31 mouse cellular contexts compared by ENCODE assay signal in the genomic region with DNA sequence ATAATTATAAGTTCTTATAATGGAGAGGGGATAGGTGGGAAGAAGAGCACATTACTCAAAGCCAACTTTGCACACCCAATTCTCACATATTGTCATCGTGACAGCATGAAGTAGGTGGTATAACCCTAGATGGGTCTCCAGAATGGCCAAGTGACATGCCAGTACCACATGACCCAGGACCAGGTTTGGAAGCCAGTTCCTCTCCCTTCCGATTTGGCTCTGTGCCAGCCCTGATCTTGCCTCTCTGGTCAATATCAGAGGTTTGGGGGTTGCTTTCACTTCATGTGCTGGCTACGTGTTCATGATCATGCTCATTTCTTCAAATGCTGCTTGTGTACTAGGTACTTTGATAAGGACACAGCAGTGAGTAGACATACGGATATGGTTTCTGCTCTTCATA.
"Had no signal": no experiment of that assay in that cellular context is flagged by ENCODE, and none has a peak within 500 bp of the region (broad histone marks: within the 10 kb centered on the region; RNA-seq: fewer than 3 reads in every experiment).

No protein-coding gene starts in this region.

- H3K27me3 ChIP-seq: limb, embryonic 12.5 days; limb, embryonic 13.5 days; limb, embryonic 15.5 days; liver, embryonic 13.5 days; liver, embryonic 15.5 days; lung, embryonic 15.5 days; megakaryocyte, embryonic 14.5 days; midbrain, embryonic 12.5 days; midbrain, embryonic 13.5 days; midbrain, embryonic 15.5 days; neural tube, embryonic 12.5 days; neural tube, embryonic 13.5 days had no signal

- H3K4me3 ChIP-seq: limb, embryonic 10.5 days; limb, embryonic 12.5 days; limb, embryonic 13.5 days; limb, embryonic 15.5 days; liver, embryonic 13.5 days; liver, embryonic 15.5 days; lung, embryonic 15.5 days; megakaryocyte, embryonic 14.5 days; midbrain, embryonic 10.5 days; midbrain, embryonic 12.5 days; midbrain, embryonic 13.5 days; midbrain, embryonic 15.5 days; neural tube, embryonic 12.5 days; neural tube, embryonic 13.5 days had no signal

- H3K36me3 ChIP-seq: limb, embryonic 10.5 days; limb, embryonic 12.5 days; limb, embryonic 13.5 days; limb, embryonic 15.5 days; liver, embryonic 15.5 days; midbrain, embryonic 10.5 days; midbrain, embryonic 12.5 days; midbrain, embryonic 13.5 days; midbrain, embryonic 15.5 days; neural tube, embryonic 12.5 days; neural tube, embryonic 13.5 days had no signal

- H3K4me1 ChIP-seq: limb, embryonic 10.5 days; limb, embryonic 12.5 days; limb, embryonic 13.5 days; limb, embryonic 15.5 days; liver, embryonic 13.5 days; liver, embryonic 15.5 days; lung, embryonic 15.5 days; midbrain, embryonic 10.5 days; midbrain, embryonic 12.5 days; midbrain, embryonic 13.5 days; midbrain, embryonic 15.5 days; neural tube, embryonic 12.5 days; neural tube, embryonic 13.5 days had no signal

- H3K27ac ChIP-seq: limb, embryonic 10.5 days; limb, embryonic 12.5 days; limb, embryonic 13.5 days; limb, embryonic 15.5 days; liver, embryonic 13.5 days; liver, embryonic 14.5 days; liver, embryonic 15.5 days; lung, embryonic 15.5 days; macrophage; midbrain, embryonic 10.5 days; midbrain, embryonic 12.5 days; midbrain, embryonic 13.5 days; midbrain, embryonic 15.5 days; neural tube, embryonic 12.5 days; neural tube, embryonic 13.5 days had no signal

- DNase-seq: left cerebral cortex, postnatal 4 days; liver; liver, embryonic 13.5 days; liver, postnatal 0 days; lung, adult 18-20 months; lung, adult 2 months; lung, embryonic 14.5 days; lung, postnatal 10 days; lung, postnatal 14 days; lung, postnatal 36 days; lung, postnatal 4 days; midbrain, embryonic 14.5 days had no signal

- H3K4me2 ChIP-seq: limb, embryonic 12.5 days; limb, embryonic 13.5 days; limb, embryonic 15.5 days; liver, embryonic 11.5 days; liver, embryonic 13.5 days; liver, embryonic 15.5 days; lung, embryonic 14.5 days; lung, embryonic 15.5 days; midbrain, embryonic 11.5 days; midbrain, embryonic 12.5 days; midbrain, embryonic 13.5 days; midbrain, embryonic 15.5 days; neural tube, embryonic 12.5 days; neural tube, embryonic 13.5 days had no signal

- H3K9ac ChIP-seq: limb, embryonic 12.5 days; limb, embryonic 13.5 days; limb, embryonic 15.5 days; liver, embryonic 13.5 days; liver, embryonic 14.5 days; liver, embryonic 15.5 days; liver, postnatal 0 days; lung, embryonic 14.5 days; lung, embryonic 15.5 days; midbrain, embryonic 12.5 days; midbrain, embryonic 13.5 days; midbrain, embryonic 15.5 days; neural tube, embryonic 12.5 days; neural tube, embryonic 13.5 days had no signal

- ATAC-seq: liver, postnatal 0 days; lung, postnatal 0 days; midbrain, embryonic 13.5 days; midbrain, embryonic 15.5 days; midbrain, embryonic 16.5 days had no signal

- H3K9me3 ChIP-seq: limb, embryonic 10.5 days; limb, embryonic 12.5 days; limb, embryonic 13.5 days; limb, embryonic 15.5 days; liver, embryonic 13.5 days; liver, embryonic 15.5 days; lung, embryonic 15.5 days; megakaryocyte, embryonic 14.5 days; midbrain, embryonic 10.5 days; midbrain, embryonic 12.5 days; midbrain, embryonic 13.5 days; midbrain, embryonic 15.5 days; neural tube, embryonic 12.5 days; neural tube, embryonic 13.5 days had no signal
